Mouse (Mus musculus) cerebellum, adult (tissue): ENCODE results near the gene Gm2a.

Experiments used
- ATAC-seq: cut with Nextera tagmentation; 2 replicates; pipeline ENCODE4 v1.9.2; 2017; ENCODE audit warnings: mild to moderate bottlenecking, moderate library complexity, mixed read lengths; ENCODE audit not compliant: insufficient number of reproducible peaks, low FRiP score, low TSS enrichment

Gene Gm2a

DNA sequence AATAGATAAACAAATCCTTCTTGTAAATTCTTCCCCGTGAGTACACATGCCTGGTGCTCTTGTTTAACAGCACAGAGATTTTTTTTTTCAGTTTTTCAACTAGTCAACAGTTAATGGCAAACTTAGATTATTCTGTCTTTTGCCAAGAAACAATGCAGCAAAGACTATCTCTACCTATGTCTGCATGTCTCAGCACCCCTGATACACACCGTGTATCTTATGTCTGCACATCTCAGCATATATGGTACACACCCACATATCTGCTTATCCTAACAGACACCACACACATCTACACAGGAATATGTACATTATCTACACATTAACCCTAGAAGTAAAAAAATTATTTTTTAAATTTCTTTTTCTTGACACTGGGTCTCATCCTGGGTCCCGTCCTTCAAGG lies 28.7 kb downstream of the Gm2a start:
- ATAC-seq, result no peak

DNA sequence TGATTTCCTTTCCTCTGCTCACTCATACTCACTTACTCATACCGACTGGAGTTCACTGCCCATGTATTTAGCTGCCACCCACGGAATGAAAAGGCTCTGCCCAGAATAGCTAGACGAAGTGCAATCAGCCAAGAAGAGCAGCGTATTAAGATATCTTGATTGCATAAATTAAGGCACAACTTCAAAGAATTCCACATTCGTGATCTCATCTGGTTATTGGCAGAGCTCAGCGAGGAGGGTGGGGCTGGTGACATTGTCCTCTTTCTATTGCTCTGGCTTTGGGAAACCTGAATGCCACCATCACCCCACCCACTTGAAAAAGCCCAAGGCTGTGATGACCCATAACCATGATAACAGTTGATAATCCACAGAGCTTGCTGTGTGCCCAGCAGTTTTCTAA lies 30.0 kb downstream of the Gm2a start:
- no peak for ATAC-seq

DNA sequence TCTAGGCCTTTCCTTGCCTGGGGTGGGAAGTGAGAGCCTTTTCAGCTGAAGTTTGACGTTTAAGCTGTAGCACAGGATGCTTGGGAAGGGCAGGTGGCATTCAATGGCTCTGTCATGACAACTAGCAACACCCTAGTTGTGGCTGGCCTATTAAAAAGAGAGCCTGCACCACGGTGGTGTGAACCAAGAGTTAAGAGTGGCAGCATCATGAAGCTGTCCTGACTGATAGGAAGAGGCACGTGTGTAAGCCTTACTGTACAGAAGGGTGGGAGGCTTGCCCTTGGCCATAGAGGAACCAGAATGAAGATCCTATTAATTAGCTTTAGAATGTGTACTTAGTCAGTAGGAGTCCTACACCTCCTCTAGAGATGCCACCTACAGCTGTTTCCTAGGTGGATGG lies 30.5 kb downstream of the Gm2a start:
- ATAC-seq, result no peak

DNA sequence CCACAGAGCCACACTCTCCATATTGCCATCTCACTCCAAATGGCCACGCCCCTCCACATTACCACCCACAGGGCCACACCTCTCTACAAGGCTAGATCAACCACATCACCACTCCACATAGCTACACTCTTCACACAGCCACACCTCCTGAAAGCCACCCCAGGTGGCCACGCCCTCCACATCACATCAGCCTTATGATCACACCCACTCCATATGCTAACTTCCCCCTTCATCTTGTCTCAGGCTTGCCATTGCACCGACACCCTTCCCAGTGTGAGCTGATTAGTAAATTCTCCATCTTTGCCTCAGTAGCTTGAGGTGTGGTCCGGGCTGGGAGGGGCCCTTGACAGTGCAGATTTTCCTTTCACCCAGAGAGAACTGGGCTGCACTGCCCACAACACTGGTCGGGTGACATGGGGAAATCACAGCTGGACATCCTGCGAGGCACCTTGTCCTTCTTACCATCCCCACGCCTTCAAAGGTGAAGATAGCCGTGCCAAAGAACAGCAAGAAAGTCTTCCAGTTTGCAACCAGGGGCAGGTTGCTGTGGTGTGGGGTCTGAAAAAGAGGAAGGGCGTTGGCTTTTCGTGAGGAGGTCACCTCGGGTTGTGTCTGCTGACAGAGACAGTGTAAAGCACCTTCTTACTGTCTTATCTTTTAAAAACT lies 33.3 kb downstream of the Gm2a start:
- no peak for ATAC-seq

DNA sequence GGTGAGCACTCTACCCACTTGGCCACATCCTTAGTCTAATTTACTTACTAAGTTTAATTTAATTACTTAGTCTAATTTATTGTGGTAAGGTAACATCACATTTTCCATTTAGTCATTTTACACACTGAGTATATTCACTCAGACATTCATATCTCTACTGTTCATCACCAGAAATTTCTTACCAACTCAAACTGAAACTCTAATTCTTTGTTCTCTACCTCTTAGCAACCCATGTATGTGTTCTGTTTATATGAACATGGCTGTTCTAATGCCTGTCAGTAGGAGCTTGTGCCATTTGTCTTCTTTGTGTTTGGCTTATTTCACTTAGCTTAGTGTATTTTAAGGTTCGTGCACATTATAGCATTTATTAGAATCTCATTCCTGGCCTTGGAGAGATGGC lies 34.0 kb downstream of the Gm2a start:
- no peak for ATAC-seq

DNA sequence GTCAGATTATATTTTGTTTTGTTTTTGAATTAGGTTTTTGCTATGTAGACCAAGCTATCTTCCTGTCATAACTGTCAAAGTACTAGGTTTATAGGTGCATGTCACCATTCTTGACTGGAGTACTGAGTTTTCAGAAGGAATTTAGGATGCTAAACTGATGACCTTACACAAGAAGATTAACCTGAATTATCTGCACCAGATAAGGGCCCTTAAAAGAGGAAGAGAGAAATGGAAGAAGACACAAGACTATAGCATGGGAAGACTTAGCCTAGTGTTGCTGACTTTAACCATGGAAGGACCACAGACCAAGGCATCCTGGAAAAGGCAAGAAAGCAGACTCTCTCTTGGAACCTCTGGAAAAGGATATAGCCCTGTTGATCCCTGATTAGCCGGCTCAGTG lies 35.3 kb downstream of the Gm2a start:
- ATAC-seq, result no peak

DNA sequence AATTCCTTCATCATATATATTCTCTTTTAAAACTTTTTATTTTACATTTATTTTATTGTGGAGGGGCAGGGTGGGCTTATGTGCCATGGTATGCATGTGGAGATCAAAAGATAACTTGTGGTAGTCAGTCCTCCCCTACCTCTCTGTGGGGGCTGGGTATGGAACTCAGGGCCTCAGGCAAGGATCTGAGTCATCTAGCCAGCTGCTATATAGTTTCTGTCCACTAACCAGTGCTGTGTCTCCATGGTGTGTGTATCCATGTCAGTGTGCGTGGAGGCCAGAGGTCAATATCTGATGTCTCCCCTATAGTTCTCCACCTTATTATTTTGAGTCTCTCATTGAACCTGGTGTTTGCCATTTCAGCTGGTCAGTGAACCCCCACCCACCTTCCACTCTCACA lies 36.5 kb downstream of the Gm2a start:
- no peak for ATAC-seq

DNA sequence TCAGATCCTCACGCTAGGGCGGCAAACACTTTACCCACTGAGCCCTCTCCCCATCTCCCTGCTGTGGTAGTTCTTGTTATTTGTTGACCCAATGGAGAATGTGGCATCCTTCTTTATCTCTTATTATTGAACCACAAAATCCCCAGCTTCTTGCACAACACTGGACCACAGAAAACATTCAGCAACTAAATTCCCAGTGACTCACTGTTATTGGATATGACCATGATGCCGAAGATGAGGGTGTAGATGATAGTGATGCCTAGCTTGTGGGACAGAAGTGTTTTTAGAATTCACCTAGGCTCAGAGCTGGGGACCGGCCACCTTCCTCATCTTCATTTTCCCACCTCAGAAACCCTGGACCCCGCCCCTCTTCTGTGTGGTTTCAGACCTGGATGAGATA lies 37.0 kb downstream of the Gm2a start:
- no peak for ATAC-seq

DNA sequence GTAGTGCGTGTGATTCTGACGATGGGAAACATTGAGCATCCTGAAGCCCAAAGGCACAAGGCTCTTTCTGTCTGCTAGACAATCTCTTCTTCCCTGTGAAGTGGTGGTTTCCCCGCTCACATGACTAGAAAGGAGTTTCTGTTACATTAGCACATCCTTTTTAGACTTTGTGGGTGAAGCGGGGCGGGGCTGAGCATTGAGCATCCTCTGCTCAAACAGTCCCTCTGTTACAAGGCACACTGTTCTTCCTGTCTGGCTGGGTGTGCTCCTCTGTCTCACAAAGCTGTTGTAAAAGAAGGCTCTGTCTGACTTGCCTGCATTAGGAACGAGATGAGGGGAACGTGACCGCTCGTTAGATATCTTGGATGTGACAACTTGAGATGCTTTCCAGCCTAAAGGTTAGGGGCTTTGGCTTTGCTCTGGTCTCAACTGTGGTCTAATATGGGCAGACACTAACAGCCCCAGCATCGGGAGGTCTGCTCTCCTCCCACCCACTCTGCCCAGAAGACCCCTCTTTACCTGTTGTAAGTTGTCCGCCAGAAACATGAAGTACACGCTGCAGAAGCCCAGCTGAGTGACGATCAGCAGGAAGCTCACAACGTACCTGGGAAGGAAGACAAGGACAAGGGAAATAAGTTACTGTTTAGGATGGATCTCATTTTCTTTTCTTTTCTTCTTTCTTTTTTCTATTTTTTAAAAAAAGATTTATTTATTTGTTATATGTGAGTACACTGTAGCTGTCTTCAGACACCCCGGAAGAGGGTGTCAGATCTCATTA lies 39.0 kb downstream of the Gm2a start:
- no peak for ATAC-seq

DNA sequence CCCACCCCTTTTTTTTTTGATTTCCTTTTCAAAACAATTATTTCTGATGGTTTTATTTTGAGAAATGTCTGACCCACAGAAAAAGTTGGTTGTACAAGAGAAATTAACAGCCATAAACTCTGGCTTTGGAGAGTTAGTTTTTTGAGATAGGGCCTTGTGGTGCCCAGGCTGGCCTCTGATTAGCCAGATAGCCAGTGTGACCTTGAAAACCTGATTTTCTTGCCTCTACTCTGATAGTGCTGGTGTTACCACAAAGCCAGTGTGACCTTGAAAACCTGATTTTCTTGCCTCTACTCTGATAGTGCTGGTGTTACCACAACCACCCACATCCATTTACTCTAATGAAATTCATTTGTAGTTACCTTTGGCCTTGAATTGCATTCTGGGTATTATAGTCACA lies 39.7 kb downstream of the Gm2a start:
- no peak for ATAC-seq

DNA sequence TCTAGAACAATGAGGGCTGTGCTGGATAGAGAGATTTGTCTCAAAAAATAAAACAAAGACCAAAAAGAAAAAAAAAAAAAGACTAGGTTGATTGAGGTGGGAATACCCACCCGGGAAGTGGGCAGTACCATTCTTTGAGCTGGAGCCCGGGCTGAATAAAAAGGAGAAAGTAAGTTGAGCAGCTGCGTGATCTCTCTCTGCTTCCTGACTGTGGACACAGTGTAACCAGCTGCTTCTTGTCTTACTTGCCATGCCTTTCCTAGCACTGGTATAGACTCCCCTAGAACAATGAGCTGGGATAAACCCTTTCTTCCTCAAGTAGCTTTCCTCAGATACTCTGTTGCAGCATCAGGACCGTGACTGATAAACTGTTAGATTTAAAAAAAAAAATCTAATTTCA lies 43.6 kb downstream of the Gm2a start:
- ATAC-seq, result no peak

DNA sequence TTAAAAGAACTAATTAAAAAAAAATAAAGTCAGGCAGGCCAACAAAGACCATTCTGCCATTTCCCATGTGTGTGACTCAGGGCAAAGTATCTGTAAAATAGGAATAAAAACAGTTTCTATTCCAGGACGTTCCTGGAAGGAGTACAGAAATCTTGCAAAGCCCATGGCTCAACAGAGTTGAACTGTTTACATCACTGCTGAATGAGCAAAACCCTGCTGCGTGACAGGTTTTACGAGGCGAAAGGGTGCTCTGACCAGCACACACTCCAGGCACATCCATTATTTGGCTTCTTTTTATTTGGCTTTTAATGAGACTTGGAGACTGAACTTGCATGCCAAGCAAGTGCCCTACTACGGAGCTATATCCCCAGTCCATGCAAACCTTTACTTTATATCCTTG lies 46.1 kb downstream of the Gm2a start:
- no peak for ATAC-seq

DNA sequence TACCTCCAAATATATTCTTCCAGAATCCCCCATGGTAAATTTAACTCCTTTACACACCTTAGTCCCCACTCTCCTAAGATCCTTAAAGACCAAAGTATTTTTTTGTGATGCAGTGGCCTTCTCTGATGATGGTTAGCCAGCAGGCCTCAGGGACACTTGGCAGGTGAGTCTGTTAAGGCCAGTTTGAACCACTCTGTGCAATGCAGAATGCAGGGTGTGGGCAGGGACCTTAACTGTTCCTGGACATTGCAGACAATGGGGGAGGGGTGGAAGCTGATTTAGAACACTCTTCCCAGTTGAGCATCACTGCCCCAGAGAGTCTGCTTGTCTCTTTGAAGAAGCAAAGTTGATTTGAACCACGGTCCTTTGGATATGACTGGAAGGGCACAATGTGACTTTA lies 48.9 kb downstream of the Gm2a start:
- ATAC-seq, result no peak

DNA sequence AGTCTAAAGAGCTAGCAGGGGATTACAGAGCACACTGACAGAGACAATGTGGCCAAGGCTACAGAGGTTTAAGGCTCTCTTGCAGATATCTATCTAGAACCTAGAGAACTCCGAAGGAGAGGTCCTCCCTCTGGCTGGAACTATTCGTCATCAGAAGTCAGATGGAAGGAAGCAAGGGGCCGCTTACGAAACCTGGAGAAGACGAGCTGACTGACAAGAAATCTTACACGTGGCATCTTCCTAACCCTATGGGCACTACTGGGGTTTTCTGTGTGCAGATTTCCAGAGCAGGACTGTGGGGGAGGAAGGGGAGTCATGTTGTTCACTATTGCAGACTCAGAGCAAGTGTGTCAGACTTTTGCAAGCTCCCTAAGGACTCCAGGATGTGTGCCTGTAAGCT lies 49.5 kb downstream of the Gm2a start:
- ATAC-seq, result no peak

DNA sequence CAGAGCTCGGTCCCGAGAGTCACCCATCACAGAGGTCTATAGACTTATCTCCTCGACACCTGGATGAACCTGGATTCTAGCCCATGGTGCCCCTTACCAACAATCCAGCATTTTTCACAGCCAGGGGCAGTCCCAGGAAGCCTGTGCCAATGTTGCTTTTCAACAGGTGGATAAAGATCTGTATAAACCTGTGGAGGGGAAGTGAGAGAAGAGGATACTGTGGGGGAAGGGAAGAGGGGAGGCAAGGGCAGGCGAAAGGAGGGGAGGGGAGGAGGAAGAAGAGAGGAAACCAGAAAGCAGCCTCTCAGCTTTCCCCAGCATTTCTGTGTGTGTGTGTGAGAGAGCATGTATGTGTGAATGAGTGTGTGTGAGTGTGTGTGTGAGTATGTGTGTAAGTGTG lies 50.5 kb downstream of the Gm2a start:
- no peak for ATAC-seq

DNA sequence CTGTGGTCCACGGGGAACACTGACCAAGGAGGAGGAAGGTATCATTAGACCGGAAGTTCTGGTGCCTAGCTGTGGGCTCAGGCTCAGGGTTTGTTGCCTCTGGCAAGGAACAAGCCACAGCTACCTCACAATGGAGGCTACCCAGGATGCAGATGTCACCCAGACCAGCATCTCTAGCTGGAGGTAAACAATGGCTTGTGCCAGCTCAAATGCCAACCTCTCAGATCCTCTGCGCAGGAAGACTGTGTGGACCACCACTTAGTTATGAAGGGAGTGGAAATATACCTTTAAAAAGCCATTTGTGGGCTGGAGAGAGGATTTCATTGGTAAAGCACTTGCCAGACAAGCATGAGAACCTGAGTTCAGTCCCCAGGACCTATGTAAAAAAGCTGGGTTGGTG lies 53.7 kb downstream of the Gm2a start, which contains the start of gene Slc36a3:
TSS of gene Slc36a3 (minus strand) at position 101 of the 400 bp plus-strand sequence.
- ATAC-seq, result no peak

DNA sequence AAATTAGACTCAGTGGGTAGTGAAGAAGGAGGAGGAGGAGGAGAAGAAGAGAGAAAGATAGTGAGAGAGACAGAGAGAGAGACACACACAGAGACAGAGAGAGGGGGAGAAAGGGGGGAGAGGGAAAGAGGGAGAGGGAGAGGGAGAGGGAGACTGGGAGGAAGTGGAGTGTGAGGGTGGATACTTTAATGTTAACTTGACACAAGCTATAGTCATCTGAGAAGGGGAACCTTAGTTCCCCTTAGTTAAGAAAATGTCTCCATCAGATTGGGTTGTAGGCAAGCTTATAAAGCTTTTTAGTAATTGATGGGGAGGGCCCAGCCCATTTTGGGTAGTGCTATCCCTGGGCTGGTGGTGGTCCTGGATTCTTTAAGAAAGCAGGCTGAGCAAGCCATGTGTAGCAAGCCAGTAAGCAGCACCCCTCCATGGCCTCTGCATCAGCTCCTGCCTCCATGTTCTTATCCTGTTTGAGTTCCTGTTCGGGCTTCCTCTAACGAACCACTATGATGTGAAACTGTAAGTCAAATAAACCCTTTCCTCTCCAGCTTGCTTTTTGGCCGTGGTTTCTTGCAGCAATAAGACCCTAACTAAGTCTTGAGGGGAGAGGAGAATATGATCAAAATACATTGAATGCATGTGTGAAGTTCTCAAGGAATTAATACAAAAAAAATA lies 56.6 kb downstream of the Gm2a start:
- no peak for ATAC-seq

DNA sequence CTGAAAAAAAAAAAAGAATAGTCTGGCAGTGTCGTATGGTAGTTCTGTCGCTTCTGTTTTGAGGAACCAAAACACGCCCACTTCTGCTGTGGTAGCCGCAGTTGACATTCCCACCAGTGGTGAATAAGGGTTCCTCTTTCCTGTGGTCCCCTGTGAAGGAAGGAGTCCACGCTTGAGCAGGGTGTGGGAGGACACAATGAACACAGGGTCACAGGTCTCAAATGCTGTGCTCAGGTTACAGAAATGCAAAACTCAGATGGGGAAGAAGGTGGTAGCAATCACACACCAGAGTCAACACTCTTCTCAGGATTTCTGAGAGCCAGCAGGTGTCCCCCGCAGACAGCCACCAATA lies 57.1 kb downstream of the Gm2a start:
- ATAC-seq, result no peak

DNA sequence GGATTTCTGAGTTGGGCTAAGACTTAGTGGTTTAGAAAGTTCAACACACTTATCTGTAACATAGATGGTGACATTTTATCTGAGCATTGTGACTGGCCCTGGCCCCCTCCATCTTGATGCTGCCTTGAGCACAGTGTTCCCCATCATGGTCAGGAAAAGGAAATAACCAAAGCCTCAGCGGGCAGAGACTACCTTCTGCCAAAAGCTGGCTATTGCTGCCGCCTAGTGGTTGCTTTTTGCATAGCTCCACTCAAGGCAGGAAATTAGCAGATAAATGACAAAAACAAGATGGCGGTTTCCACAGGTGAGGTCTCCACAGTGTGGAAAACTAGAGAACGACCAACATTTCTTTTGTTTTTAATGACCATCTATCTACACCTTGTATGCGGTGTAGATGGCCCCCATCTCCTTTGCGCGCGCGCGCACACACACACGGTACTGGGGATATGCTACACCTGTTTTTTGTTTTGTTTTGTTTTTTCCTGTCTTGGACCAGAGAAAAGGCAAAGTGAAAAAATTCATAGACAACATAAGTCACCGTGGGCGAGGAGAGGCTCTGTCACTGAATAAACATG lies 61.0 kb downstream of the Gm2a start:
- no peak for ATAC-seq
